Mouse (Mus musculus) ES-E14 (cell line): ENCODE data around the gene Inpp5e. TPM values are rescaled to one million over a fixed set of nuclear protein-coding genes. Genes with fewer than 3 reads are reported as not detected.

Experiments used
- DNase-seq: peaks from one replicate; pipeline ENCODE4 v3.0.0-alpha.2; 2013; ENCODE audit warnings: low read depth, low spot score
- H3K27ac ChIP-seq: 2 replicates; pipeline ENCODE4 v1.5.1; 2012; ENCODE audit warnings: low read depth, mild to moderate bottlenecking, low read length, moderate library complexity, mixed read lengths; ENCODE audit not compliant: poor library complexity, insufficient read depth, severe bottlenecking
- H3K36me3 ChIP-seq: 2 replicates; pipeline ENCODE4 v1.6.1; 2012; ENCODE audit warnings: mild to moderate bottlenecking, low read length, moderate library complexity, mixed read lengths; ENCODE audit not compliant: control insufficient read depth, poor library complexity, insufficient read depth, severe bottlenecking
- H3K4me1 ChIP-seq, 2 experiments: fragments of 150-350 bp in 1 of 2; sonication (generic) in 1 of 2; 2 replicates each; pipeline ENCODE4 v1.6.1; 2012; ENCODE audit warnings: low read length in 2 of 2, mild to moderate bottlenecking in 1 of 2, mixed read lengths in 1 of 2; ENCODE audit not compliant: control insufficient read depth in 2 of 2, insufficient read depth in 2 of 2, poor library complexity in 1 of 2
- H3K4me3 ChIP-seq, 2 experiments: fragments of 150-350 bp in 1 of 2; sonication (generic) in 1 of 2; 2 replicates each; pipeline ENCODE4 v1.5.1; 2012; ENCODE audit warnings: low read length in 2 of 2, low read depth in 1 of 2, mild to moderate bottlenecking in 1 of 2, mixed read lengths in 1 of 2; ENCODE audit not compliant: insufficient read depth in 1 of 2, poor library complexity in 1 of 2, severe bottlenecking in 1 of 2
- H3K9ac ChIP-seq: 2 replicates; pipeline ENCODE4 v1.6.1; 2012; ENCODE audit warnings: low read depth, mild to moderate bottlenecking, low read length, mixed read lengths; ENCODE audit not compliant: poor library complexity, insufficient read depth, severe bottlenecking
- H3K9me3 ChIP-seq: fragments of 150-350 bp; sonication (generic); 2 replicates; pipeline ENCODE4 v1.6.1; 2012; ENCODE audit warnings: low read depth, mild to moderate bottlenecking, low read length; ENCODE audit not compliant: control insufficient read depth, insufficient read depth
- CHD2 ChIP-seq: IDR thresholded peaks from 2 replicates; pipeline ENCODE4 v1.6.1; 2014; ENCODE audit warnings: mild to moderate bottlenecking, low read depth, low read length, inconsistent platforms
- HCFC1 ChIP-seq: IDR thresholded peaks from 2 replicates; pipeline ENCODE4 v1.6.1; 2012; ENCODE audit warnings: low read length, inconsistent platforms, borderline replicate concordance; ENCODE audit not compliant: insufficient read depth
- MAFK ChIP-seq: IDR thresholded peaks from 2 replicates; pipeline ENCODE4 v1.6.1; 2014; ENCODE audit warnings: mild to moderate bottlenecking, low read depth, low read length, inconsistent platforms; ENCODE audit not compliant: insufficient read depth
- ZC3H11A ChIP-seq: IDR thresholded peaks from 2 replicates; pipeline ENCODE4 v1.6.1; 2012; ENCODE audit warnings: low read depth, mild to moderate bottlenecking, inconsistent platforms, low read length, borderline replicate concordance
- ZNF384 ChIP-seq: IDR thresholded peaks from 2 replicates; pipeline ENCODE4 v1.6.1; 2012; ENCODE audit warnings: low read depth, low read length, inconsistent platforms
- in situ Hi-C, 2 experiments: fragments of 600-800 bp; cut with MboI; formaldehyde crosslinking; loops; one replicate each; pipeline ENCODE4 v1.15.1; 2025; ENCODE audit warnings: low sequenced_read_pairs in 2 of 2, inconsistent platforms in 1 of 2; ENCODE audit not compliant: unreplicated experiment in 2 of 2
- total RNA-seq: library from RNA; depleted of rRNA; stranded (reverse); fragments of 300-350 nt; gene quantifications from 2 replicates; pipeline ENCODE4 v1.2.3, GENCODE M21; 2012

Gene Inpp5e
- total RNA-seq, 1 experiment, result 13.6 TPM

DNA sequence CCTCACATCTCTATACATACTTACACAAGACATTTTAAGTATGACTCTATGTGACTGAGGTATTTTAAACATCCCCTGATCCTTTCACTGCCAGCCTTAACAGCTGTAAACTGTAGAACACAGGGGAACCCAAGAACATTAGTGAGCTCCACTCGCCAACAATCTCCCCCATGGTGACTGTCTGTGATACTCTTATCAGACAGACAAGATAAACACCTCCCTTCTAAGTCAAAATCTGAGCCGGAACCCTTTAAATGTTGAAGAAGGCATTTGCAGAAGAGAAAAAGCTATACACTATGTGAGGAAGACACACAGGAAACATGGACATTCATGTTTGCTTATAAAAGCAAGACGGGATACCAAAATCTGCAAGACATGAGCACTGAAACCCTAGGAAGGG is 34.9 kb upstream of the Inpp5e start:
- DNase-seq, result no peak
- no peak overlapping the region for H3K27ac ChIP-seq
- H3K4me3 ChIP-seq, result peak overlapping the region; percentile 88 to 96
- TF ChIP-seq ZNF384 (no peak), HCFC1 (no peak), ZC3H11A (no peak), MAFK (no peak), CHD2 (no peak)
- H3K4me1 ChIP-seq, result peaks cover 6 to 16% of the 10 kb centered on the region in 2 experiments; a peak in 3 of 4 replicates
- H3K36me3 ChIP-seq, result peaks cover 29% of the 10 kb centered on the region
- in situ Hi-C loops, result loop anchor here in 1 of 2 experiments (25.0 kb wide), 1 partner anchor 468 kb away; the partner anchor contains the start of genes Med22, Rpl7a, Surf1 and Surf2
- no peaks in the 10 kb centered on the region for H3K9me3 ChIP-seq
- H3K9ac ChIP-seq, result peak overlapping the region; percentile 95

DNA sequence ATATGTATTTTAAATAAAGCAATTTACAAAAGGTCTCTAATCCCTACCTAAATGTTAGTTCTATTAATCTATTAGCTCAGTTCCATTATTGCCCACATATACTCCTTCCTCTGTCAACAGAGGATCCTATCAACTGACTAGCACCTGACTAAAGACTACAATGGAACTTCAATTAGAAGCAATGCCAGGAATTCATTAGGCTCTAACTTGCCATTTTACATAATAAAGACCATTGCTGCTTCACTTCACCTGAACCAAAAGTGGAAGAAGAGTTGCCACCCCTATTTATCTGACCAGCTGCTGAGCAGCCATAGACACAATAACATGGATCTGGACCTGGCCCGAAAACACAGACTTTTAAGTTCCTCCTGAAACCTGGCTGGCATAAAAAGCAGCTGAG is 33.8 kb upstream of the Inpp5e start:
- TF ChIP-seq MAFK, result no peak
- TF ChIP-seq ZNF384, result no peak
- Histone ChIP-seq H3K27ac (no peak overlapping the region), H3K9ac (no peak overlapping the region; the same call in 1 of the 2 replicates), H3K4me3 (peak overlapping the region in 1 of 2 experiments; percentile 96; a peak in 1 of 4 replicates), H3K4me1 (peaks cover 6 to 17% of the 10 kb centered on the region in 2 experiments; a peak in 3 of 4 replicates), H3K9me3 (no peaks in the 10 kb centered on the region), H3K36me3 (peaks cover 36% of the 10 kb centered on the region)
- in situ Hi-C loops, result loop anchor here in 1 of 2 experiments (25.0 kb wide), 1 partner anchor 469 kb away; the partner anchor contains the start of genes Med22, Rpl7a, Surf1 and Surf2
- peak; percentile 35 for DNase-seq

DNA sequence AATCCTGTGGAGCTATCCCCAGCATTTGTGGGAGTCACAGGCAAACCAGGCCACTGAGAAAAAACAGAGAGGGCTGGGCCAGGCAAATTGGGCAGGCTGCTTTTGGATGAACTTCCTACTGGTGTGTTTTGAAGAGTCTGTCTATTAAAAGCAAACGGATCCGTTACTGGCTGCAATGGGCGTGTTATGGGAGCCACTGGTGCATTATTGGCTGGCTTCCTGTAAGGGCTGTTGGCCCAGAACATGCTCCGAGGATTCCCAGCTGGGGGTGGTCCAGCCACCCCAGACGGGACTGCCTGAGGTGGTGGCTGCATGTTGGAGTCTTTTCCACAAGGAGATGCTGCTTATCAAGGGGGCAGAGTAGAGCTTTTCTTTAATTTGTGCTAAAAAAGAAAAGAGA is 32.7 kb upstream of the Inpp5e start:
- Histone ChIP-seq H3K9ac (no peak overlapping the region), H3K4me3 (no peak overlapping the region), H3K4me1 (peaks cover 6 to 12% of the 10 kb centered on the region in 2 experiments; a peak in 3 of 4 replicates), H3K36me3 (peaks cover 36% of the 10 kb centered on the region), H3K9me3 (no peaks in the 10 kb centered on the region), H3K27ac (no peak overlapping the region)
- in situ Hi-C loops, result loop anchor here in 1 of 2 experiments (25.0 kb wide), 1 partner anchor 471 kb away; the partner anchor contains the start of genes Med22, Rpl7a, Surf1 and Surf2
- no peak for DNase-seq
- TF ChIP-seq ZC3H11A (no peak), CHD2 (no peak), ZNF384 (no peak), MAFK (no peak), HCFC1 (no peak)

DNA sequence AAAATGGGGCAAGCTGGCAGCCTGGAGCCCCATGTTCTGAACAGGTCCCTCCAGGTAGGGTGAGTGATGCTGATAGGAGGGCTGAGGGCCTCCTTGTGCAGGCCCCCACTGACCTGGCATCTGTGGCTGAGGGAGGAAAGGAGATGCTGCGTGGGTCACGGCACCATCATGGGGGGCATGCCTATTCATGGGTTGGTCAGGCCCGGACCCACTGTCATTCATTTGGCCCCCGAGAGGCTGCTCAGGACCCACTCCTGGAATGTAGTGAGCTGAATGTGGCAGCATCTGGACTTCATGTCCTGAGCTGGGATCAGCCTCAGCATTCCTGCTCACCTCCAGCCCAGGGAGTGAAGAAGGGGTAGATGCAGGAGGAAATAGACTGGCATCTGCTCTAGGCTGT is 32.3 kb upstream of the Inpp5e start:
- no peak overlapping the region for H3K4me3 ChIP-seq
- no peak overlapping the region for H3K27ac ChIP-seq
- TF ChIP-seq ZC3H11A (no peak), CHD2 (no peak), MAFK (no peak), ZNF384 (no peak), HCFC1 (no peak)
- H3K36me3 ChIP-seq, result peaks cover 36% of the 10 kb centered on the region
- H3K4me1 ChIP-seq, result peaks cover 6 to 9% of the 10 kb centered on the region in 2 experiments; a peak in 3 of 4 replicates
- in situ Hi-C loops, result loop anchor here in 1 of 2 experiments (25.0 kb wide), 1 partner anchor 471 kb away; the partner anchor contains the start of genes Med22, Rpl7a, Surf1 and Surf2
- no peaks in the 10 kb centered on the region for H3K9me3 ChIP-seq
- no peak for DNase-seq
- no peak overlapping the region for H3K9ac ChIP-seq
